Mouse (Mus musculus) lung, embryonic 14.5 days (tissue): ENCODE data around the gene Mcub. TPM values are rescaled to one million over a fixed set of nuclear protein-coding genes. Genes with fewer than 3 reads are reported as not detected.

Experiments
- ATAC-seq: fragments of 200-750 bp; cut with Nextera tagmentation; 2 replicates; pipeline ENCODE4 v1.8.0; 2017; ENCODE audit warnings: mild to moderate bottlenecking, moderate TSS enrichment, moderate library complexity; ENCODE audit not compliant: insufficient read depth
- DNase-seq: peaks from one replicate; pipeline ENCODE4 v3.0.0-alpha.2; 2015
- H3K27ac ChIP-seq: fragments of 300-500 bp; sonication (generic); 2 replicates; pipeline ENCODE4 v1.5.1; 2014; ENCODE audit warnings: low read depth, mild to moderate bottlenecking, moderate library complexity
- H3K27me3 ChIP-seq: fragments of 300-500 bp; sonication (generic); 2 replicates; pipeline ENCODE4 v1.6.1; 2014; ENCODE audit warnings: low read length, control low read depth; ENCODE audit not compliant: insufficient read depth
- H3K36me3 ChIP-seq: fragments of 300-500 bp; sonication (generic); 2 replicates; pipeline ENCODE4 v1.6.1; 2014; ENCODE audit warnings: control low read depth; ENCODE audit not compliant: insufficient read depth
- H3K4me1 ChIP-seq: fragments of 300-500 bp; sonication (generic); 2 replicates; pipeline ENCODE4 v1.6.1; 2014; ENCODE audit warnings: antibody characterized with exemption, control low read depth; ENCODE audit not compliant: insufficient read depth
- H3K4me2 ChIP-seq: fragments of 300-500 bp; sonication (generic); 2 replicates; pipeline ENCODE4 v1.6.1; 2014; ENCODE audit warnings: mild to moderate bottlenecking
- H3K4me3 ChIP-seq: fragments of 300-500 bp; sonication (generic); 2 replicates; pipeline ENCODE4 v1.5.1; 2014; ENCODE audit warnings: low read depth, low read length
- H3K9ac ChIP-seq: fragments of 300-500 bp; sonication (generic); 2 replicates; pipeline ENCODE4 v1.6.1; 2014
- H3K9me3 ChIP-seq: fragments of 300-500 bp; sonication (generic); 2 replicates; pipeline ENCODE4 v1.6.1; 2016; ENCODE audit warnings: low read depth, low read length, control low read depth
- CTCF ChIP-seq: IDR thresholded peaks from 2 replicates; pipeline ENCODE4 v1.5.1; 2016; ENCODE audit warnings: antibody characterized with exemption, low read depth
- WGBS: fragments of 180-500 bp; shearing (Covaris S2); extraction: QIAGEN DNeasy Blood & Tissue Kit; methylation state at CpG from one replicate; pipeline ENCODE4 v1.1.7; 2014; 5-methylcytosine and 5-hydroxymethylcytosine counted together
- polyA plus RNA-seq: library from polyadenylated mRNA; unstranded; fragments of >200 nt; fragmentation: Nextera tagmentation; extraction: Ambion mirVana; gene quantifications from 2 replicates; pipeline ENCODE4 v1.2.1, GENCODE M21; 2014

Gene Mcub
- polyA plus RNA-seq, 1 experiment from 2014 or later: 2.9 TPM

DNA sequence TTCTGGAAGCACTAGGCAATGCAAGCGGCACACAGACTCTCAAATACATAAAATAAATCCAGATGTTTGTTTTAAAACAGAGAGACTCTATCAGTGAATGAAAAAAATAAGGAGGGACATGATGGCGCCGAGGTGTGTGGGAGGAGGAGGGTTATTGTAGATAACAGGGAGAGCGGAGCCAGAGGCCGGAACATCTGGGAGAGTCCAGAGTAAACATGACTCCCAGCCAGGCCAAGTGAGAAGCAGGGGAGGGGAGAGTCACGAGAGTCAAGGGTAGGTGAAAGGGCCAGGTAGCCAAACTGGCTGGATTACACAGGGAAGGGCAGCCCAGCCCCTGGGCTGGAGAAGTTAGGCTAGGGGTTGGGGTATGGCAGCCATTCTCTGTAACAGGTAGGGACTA is 73.4 kb downstream of the Mcub start:
- no peaks in the 10 kb centered on the region for H3K27me3 ChIP-seq
- 25% methylated on average over 6 of the region's 6 CpGs for WGBS
- H3K4me3 ChIP-seq: no peak overlapping the region
- H3K27ac ChIP-seq: no peak overlapping the region
- no peaks in the 10 kb centered on the region for H3K9me3 ChIP-seq
- no peak overlapping the region for H3K4me2 ChIP-seq
- peaks cover 9% of the 10 kb centered on the region; the same call in 1 of the 2 replicates for H3K36me3 ChIP-seq
- DNase-seq: no peak
- no peak for TF ChIP-seq CTCF
- H3K4me1 ChIP-seq: no peaks in the 10 kb centered on the region
- no peak overlapping the region for H3K9ac ChIP-seq
- no peak for ATAC-seq

DNA sequence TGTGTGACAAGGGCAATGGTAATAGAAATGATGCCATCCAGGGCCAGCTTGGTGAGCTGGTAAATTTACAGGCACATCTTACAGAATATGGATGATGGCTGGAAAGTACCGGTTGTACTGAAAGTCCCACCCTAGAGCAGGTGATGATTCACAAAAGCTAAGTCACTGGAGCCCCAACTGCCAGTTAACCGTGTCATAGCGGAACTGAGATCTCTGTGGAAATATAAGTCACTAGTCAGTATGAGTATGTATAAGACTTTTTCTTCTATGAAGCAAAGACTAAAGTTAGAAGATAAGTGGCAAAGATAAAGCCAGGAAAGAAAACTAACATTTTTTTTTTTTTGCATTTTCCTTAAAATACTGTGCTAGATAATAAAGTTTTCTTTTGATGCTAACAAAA is 76.9 kb downstream of the Mcub start:
- Histone ChIP-seq H3K27ac (no peak overlapping the region), H3K4me2 (no peak overlapping the region), H3K4me1 (no peaks in the 10 kb centered on the region), H3K36me3 (peaks cover 15% of the 10 kb centered on the region; the same call in 1 of the 2 replicates), H3K9me3 (no peaks in the 10 kb centered on the region), H3K9ac (no peak overlapping the region), H3K27me3 (no peaks in the 10 kb centered on the region), H3K4me3 (no peak overlapping the region)
- no peak for DNase-seq
- 92% methylated on average over 3 of the region's 3 CpGs for WGBS
- ATAC-seq: no peak
- no peak for TF ChIP-seq CTCF

DNA sequence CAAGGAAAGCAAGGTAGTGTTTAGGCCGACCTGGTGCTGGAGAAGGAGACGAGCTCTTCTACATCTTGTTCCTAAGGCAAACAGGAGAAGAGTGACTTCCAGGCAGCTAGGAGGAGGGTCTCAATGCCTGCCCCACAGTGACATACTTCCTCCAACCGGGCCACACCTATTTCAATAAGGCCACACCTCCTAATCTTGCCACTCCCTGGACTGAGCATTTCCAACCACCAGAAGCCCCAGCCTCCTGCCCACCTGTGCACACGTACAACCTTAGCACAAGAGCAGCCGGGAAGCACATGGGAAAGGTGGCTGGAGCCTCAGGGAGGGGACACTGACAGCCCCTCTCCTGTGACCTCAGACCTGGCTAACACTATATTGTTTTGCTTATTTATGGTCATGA is 78.0 kb downstream of the Mcub start:
- DNase-seq (no peak), ATAC-seq (no peak)
- H3K4me3 ChIP-seq: no peak overlapping the region
- H3K4me1 ChIP-seq: no peaks in the 10 kb centered on the region
- H3K9me3 ChIP-seq: no peaks in the 10 kb centered on the region
- H3K27me3 ChIP-seq: no peaks in the 10 kb centered on the region
- TF ChIP-seq CTCF: no peak
- 69% methylated on average over 5 of the region's 5 CpGs for WGBS
- H3K36me3 ChIP-seq: peaks cover 15% of the 10 kb centered on the region; the same call in 1 of the 2 replicates
- H3K27ac ChIP-seq: no peak overlapping the region
- no peak overlapping the region for H3K4me2 ChIP-seq
- H3K9ac ChIP-seq: no peak overlapping the region

DNA sequence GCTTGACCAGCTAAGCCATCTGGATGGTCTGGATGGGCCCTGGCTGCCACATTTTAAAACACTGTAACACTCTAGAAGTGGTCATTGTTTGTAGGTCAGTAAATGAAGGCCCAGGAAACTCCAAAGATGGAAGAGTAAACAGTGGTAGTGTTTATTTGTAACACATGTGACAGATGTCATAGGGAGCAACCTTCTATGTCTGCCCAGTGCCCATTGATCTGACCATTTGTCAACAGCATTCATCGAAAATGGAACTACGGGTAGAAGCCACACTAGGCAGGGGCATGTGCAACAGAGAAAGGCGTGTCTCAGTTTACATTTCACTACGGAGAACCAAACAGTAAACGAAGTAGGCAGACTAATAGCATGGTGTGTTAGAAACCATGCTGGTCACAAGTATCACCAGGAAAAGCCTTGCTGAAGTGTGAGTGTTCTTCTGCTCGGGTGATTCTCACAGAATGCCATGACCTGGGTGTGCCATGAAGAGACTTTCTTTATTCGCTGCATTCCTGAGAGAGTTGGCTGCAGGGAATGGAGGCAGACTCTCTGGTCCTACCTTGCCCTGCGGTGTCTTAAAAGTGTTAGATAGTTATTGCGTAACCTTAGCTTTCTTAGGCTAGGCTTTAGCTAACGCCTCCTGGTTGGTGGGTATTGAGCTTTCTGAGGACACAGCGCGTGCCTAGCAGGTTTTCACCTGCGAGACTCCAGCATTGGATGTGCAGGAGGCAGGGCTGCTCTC is 82.1 kb downstream of the Mcub start:
- TF ChIP-seq CTCF: no peak
- Histone ChIP-seq H3K27me3 (no peaks in the 10 kb centered on the region), H3K36me3 (peaks cover 14% of the 10 kb centered on the region; the same call in 1 of the 2 replicates), H3K4me3 (no peak overlapping the region), H3K4me1 (no peaks in the 10 kb centered on the region), H3K4me2 (no peak overlapping the region), H3K9ac (no peak overlapping the region), H3K27ac (no peak overlapping the region), H3K9me3 (no peaks in the 10 kb centered on the region)
- DNase-seq: no peak
- 67% methylated on average over 13 of the region's 13 CpGs for WGBS
- ATAC-seq: no peak

DNA sequence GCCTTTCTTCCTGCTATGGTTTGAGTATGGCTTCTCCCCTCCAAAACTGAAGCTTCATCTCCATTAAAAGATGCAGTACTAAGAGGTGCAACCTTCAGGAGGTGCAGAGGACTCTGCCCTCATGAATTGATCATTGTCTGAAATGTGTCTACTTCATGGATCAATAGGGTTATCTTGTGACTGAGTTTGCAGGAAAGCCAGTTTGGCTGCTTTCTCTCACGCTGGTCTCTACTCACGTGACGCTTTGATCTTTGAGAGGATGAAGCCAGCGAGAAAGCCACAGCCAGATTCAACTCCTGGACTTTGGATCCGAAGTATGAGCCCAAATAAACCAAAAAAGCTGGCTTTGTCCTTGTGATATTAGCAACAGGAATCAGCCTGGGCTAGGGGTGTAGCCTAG is 83.6 kb downstream of the Mcub start:
- H3K27ac ChIP-seq: no peak overlapping the region
- 54% methylated on average over 5 of the region's 5 CpGs for WGBS
- no peaks in the 10 kb centered on the region for H3K4me1 ChIP-seq
- no peak overlapping the region for H3K4me3 ChIP-seq
- H3K27me3 ChIP-seq: no peaks in the 10 kb centered on the region
- no peak for DNase-seq
- no peak for ATAC-seq
- peaks cover 7% of the 10 kb centered on the region; the same call in 1 of the 2 replicates for H3K36me3 ChIP-seq
- no peak overlapping the region for H3K4me2 ChIP-seq
- no peak overlapping the region for H3K9ac ChIP-seq
- TF ChIP-seq CTCF: no peak
- H3K9me3 ChIP-seq: no peaks in the 10 kb centered on the region

DNA sequence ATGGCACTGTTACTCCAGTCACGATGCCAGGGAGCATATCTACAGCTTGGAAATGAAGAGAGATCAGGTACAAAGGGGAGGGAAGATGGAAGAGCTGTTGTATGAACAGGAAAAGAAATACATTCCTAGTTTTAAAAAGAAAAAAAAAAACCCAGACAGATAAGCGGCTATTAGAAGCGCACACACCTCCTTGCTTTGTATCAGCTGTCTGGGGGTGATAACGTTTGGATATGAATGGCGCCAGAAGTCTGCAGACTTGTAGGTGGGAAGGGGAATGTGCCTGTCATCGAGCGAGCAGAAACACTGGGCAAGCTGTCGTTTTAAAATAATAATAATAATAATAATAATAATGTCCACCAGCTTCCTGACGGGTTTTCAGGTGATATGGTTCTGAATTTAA is 84.4 kb downstream of the Mcub start:
- no peaks in the 10 kb centered on the region for H3K9me3 ChIP-seq
- H3K27me3 ChIP-seq: no peaks in the 10 kb centered on the region
- ATAC-seq (no peak), DNase-seq (no peak)
- no peak for TF ChIP-seq CTCF
- no peaks in the 10 kb centered on the region for H3K4me1 ChIP-seq
- 55% methylated on average over 9 of the region's 9 CpGs for WGBS
- no peak overlapping the region for H3K4me3 ChIP-seq
- H3K27ac ChIP-seq: no peak overlapping the region
- no peak overlapping the region for H3K4me2 ChIP-seq
- H3K36me3 ChIP-seq: peaks cover 5% of the 10 kb centered on the region; the same call in 1 of the 2 replicates
- no peak overlapping the region for H3K9ac ChIP-seq

DNA sequence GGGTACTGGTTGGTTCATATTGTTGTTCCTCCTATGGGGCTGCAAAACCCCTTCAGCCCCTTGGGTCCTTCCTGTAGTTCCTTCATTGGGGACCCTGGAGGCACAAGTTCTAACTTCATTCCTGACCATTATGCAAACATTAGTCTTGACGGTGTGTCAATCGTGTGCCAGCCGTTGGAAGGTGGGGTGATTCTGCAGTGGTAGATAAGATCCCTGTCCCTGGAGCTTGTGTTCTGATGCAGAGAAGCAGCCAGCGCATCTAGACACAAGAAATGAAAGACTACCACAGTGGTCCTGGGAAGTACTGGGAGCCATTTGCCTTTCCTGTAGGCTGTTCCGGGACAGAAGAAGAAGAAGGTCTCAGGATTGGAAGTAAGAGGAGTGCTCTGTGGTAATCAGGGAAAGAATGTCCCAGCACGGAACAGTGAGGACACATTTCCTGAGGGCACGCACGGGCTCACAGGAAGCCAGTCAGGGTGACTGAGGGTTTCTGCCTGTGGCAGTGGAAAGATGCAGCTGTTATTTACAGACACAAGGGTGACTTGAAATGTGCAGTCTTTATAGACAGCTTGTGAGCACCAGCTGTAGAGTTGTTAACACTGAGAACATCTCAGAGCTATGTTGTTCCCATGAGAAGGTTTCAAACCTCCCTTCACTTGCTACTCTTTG is 88.9 kb downstream of the Mcub start:
- H3K27me3 ChIP-seq: no peaks in the 10 kb centered on the region
- no peak overlapping the region; the same call in 1 of the 2 replicates for H3K9ac ChIP-seq
- no peaks in the 10 kb centered on the region for H3K4me1 ChIP-seq
- no peak for TF ChIP-seq CTCF
- WGBS: 59% methylated on average over 8 of the region's 8 CpGs
- DNase-seq (no peak), ATAC-seq (no peak)
- H3K36me3 ChIP-seq: no peaks in the 10 kb centered on the region
- H3K9me3 ChIP-seq: no peaks in the 10 kb centered on the region
- H3K4me3 ChIP-seq: no peak overlapping the region
- H3K27ac ChIP-seq: no peak overlapping the region
- peak overlapping the region; percentile 20; the same call in 1 of the 2 replicates for H3K4me2 ChIP-seq
